Mouse (Mus musculus): ENCODE data around the gene Ppcdc. TPM values are rescaled to one million over a fixed set of nuclear protein-coding genes. Genes with fewer than 3 reads are reported as not detected.

Ppcdc gene
- polyA plus RNA-seq, 1 experiment from 2014 or later: 28.1 TPM

- Histone ChIP-seq H3K36me3 (no peaks in the 10 kb centered on the region), H3K4me3 (replicated peaks) (no peak overlapping the region), H3K9ac (no peak overlapping the region), H3K27me3 (no peaks in the 10 kb centered on the region), H3K27ac (replicated peaks) (no peak overlapping the region), H3K4me1 (no peaks in the 10 kb centered on the region), H3K9me3 (replicated peaks) (no peaks in the 10 kb centered on the region), H3K4me2 (replicated peaks) (no peak overlapping the region)
- no peak for ATAC-seq (ENCODE audit: insufficient number of reproducible peaks, low FRiP score, low TSS enrichment, low read depth)
- WGBS: 75% methylated on average over 1 of the region's 1 CpGs
These were observed 94.0 kb downstream of the Ppcdc start for GRCm38 (mm10) chr9:57345902-57346301.

GRCm38 (mm10) chr9:57343752-57344151, 96.2 kb downstream of the Ppcdc start:
- H3K9ac ChIP-seq: no peak overlapping the region
- no peak overlapping the region for H3K4me3 ChIP-seq (replicated peaks)
- no peaks in the 10 kb centered on the region for H3K4me1 ChIP-seq
- no peak overlapping the region for H3K4me2 ChIP-seq (replicated peaks)
- ATAC-seq (ENCODE audit: insufficient number of reproducible peaks, low FRiP score, low TSS enrichment, low read depth): no peak
- no peaks in the 10 kb centered on the region for H3K36me3 ChIP-seq
- 70% methylated on average over 3 of the region's 3 CpGs for WGBS
- H3K27me3 ChIP-seq: no peaks in the 10 kb centered on the region
- no peak overlapping the region for H3K27ac ChIP-seq (replicated peaks)
- H3K9me3 ChIP-seq (replicated peaks): no peaks in the 10 kb centered on the region

- H3K4me3 ChIP-seq (replicated peaks): no peak overlapping the region
- WGBS: 75% methylated on average over 6 of the region's 6 CpGs
- no peak overlapping the region for H3K9ac ChIP-seq
- no peaks in the 10 kb centered on the region for H3K27me3 ChIP-seq
- no peaks in the 10 kb centered on the region for H3K36me3 ChIP-seq
- H3K4me2 ChIP-seq (replicated peaks): no peak overlapping the region
- H3K4me1 ChIP-seq: no peaks in the 10 kb centered on the region
- no peak for ATAC-seq (ENCODE audit: insufficient number of reproducible peaks, low FRiP score, low TSS enrichment, low read depth)
- no peak overlapping the region for H3K27ac ChIP-seq (replicated peaks)
- H3K9me3 ChIP-seq (replicated peaks): no peaks in the 10 kb centered on the region
These were observed 96.9 kb downstream of the Ppcdc start for GRCm38 (mm10) chr9:57342906-57343474.

GRCm38 (mm10) chr9:57342186-57342585, 97.7 kb downstream of the Ppcdc start:
- H3K9ac ChIP-seq: no peak overlapping the region
- H3K4me2 ChIP-seq (replicated peaks): no peak overlapping the region
- H3K27ac ChIP-seq (replicated peaks): no peak overlapping the region
- H3K4me3 ChIP-seq (replicated peaks): no peak overlapping the region
- H3K9me3 ChIP-seq (replicated peaks): no peaks in the 10 kb centered on the region
- no peak for ATAC-seq (ENCODE audit: insufficient number of reproducible peaks, low FRiP score, low TSS enrichment, low read depth)
- WGBS: 77% methylated on average over 3 of the region's 3 CpGs
- H3K4me1 ChIP-seq: no peaks in the 10 kb centered on the region
- no peaks in the 10 kb centered on the region for H3K27me3 ChIP-seq
- no peaks in the 10 kb centered on the region for H3K36me3 ChIP-seq

GRCm38 (mm10) chr9:57340361-57340760, 99.6 kb downstream of the Ppcdc start:
- H3K4me1 ChIP-seq: no peaks in the 10 kb centered on the region
- no peak overlapping the region for H3K9ac ChIP-seq
- no peaks in the 10 kb centered on the region for H3K36me3 ChIP-seq
- no peak overlapping the region for H3K4me3 ChIP-seq (replicated peaks)
- no peaks in the 10 kb centered on the region for H3K27me3 ChIP-seq
- 94% methylated on average over 5 of the region's 5 CpGs for WGBS
- H3K9me3 ChIP-seq (replicated peaks): no peaks in the 10 kb centered on the region
- H3K4me2 ChIP-seq (replicated peaks): no peak overlapping the region
- no peak overlapping the region for H3K27ac ChIP-seq (replicated peaks)
- ATAC-seq (ENCODE audit: insufficient number of reproducible peaks, low FRiP score, low TSS enrichment, low read depth): no peak

GRCm38 (mm10) chr9:57339577-57340210, 100.2 kb downstream of the Ppcdc start:
- Histone ChIP-seq H3K4me3 (replicated peaks) (no peak overlapping the region), H3K4me1 (no peaks in the 10 kb centered on the region), H3K36me3 (no peaks in the 10 kb centered on the region), H3K9ac (no peak overlapping the region), H3K27me3 (no peaks in the 10 kb centered on the region), H3K9me3 (replicated peaks) (no peaks in the 10 kb centered on the region), H3K4me2 (replicated peaks) (no peak overlapping the region), H3K27ac (replicated peaks) (no peak overlapping the region)
- ATAC-seq (ENCODE audit: insufficient number of reproducible peaks, low FRiP score, low TSS enrichment, low read depth): no peak
- 72% methylated on average over 5 of the region's 5 CpGs for WGBS

GRCm38 (mm10) chr9:57338706-57339105, 101.2 kb downstream of the Ppcdc start:
- H3K36me3 ChIP-seq: no peaks in the 10 kb centered on the region
- H3K4me2 ChIP-seq (replicated peaks): no peak overlapping the region
- no peaks in the 10 kb centered on the region for H3K9me3 ChIP-seq (replicated peaks)
- H3K27ac ChIP-seq (replicated peaks): no peak overlapping the region
- H3K4me1 ChIP-seq: no peaks in the 10 kb centered on the region
- 73% methylated on average over 1 of the region's 1 CpGs for WGBS
- ATAC-seq (ENCODE audit: insufficient number of reproducible peaks, low FRiP score, low TSS enrichment, low read depth): no peak
- H3K4me3 ChIP-seq (replicated peaks): no peak overlapping the region
- H3K27me3 ChIP-seq: no peaks in the 10 kb centered on the region
- H3K9ac ChIP-seq: no peak overlapping the region

Other genes with a start within 250 kb of the Ppcdc start
- 0.05 TPM in 1 of 2 replicates, not detected in the other for gene Trcg1, start 203.6 kb downstream of the Ppcdc start, polyA plus RNA-seq (2015; fragmentation: Nextera tagmentation; extraction: Ambion mirVana)
- 21.5 and 24.4 TPM in 2 replicates for gene 1700017B05Rik, start 177.5 kb downstream of the Ppcdc start, polyA plus RNA-seq (2015; fragmentation: Nextera tagmentation; extraction: Ambion mirVana)
- gene Scamp5, start 27.9 kb upstream of the Ppcdc start, polyA plus RNA-seq (2015; fragmentation: Nextera tagmentation; extraction: Ambion mirVana): 16.3 and 16.5 TPM in 2 replicates
- gene Rpp25, start 63.9 kb upstream of the Ppcdc start, polyA plus RNA-seq (2015; fragmentation: Nextera tagmentation; extraction: Ambion mirVana): 0.68 and 0.89 TPM in 2 replicates
- gene Cox5a, start 81.2 kb upstream of the Ppcdc start, polyA plus RNA-seq (2015; fragmentation: Nextera tagmentation; extraction: Ambion mirVana): 450 and 454 TPM in 2 replicates
- gene Fam219b, start 97.4 kb upstream of the Ppcdc start, polyA plus RNA-seq (2015; fragmentation: Nextera tagmentation; extraction: Ambion mirVana): 27.3 and 28.2 TPM in 2 replicates
- 47.9 and 50.5 TPM in 2 replicates for gene Mpi, start 112.6 kb upstream of the Ppcdc start, polyA plus RNA-seq (2015; fragmentation: Nextera tagmentation; extraction: Ambion mirVana)
- 82.8 and 84.6 TPM in 2 replicates for gene Scamp2, start 120.8 kb upstream of the Ppcdc start, polyA plus RNA-seq (2015; fragmentation: Nextera tagmentation; extraction: Ambion mirVana)
- gene Ulk3, start 149.3 kb upstream of the Ppcdc start, polyA plus RNA-seq (2015; fragmentation: Nextera tagmentation; extraction: Ambion mirVana): 22.7 and 28.5 TPM in 2 replicates
- not detected in 2 replicates for gene Cplx3, start 166.2 kb upstream of the Ppcdc start, polyA plus RNA-seq (2015; fragmentation: Nextera tagmentation; extraction: Ambion mirVana)
- gene Lman1l, start 180.7 kb upstream of the Ppcdc start, polyA plus RNA-seq (2015; fragmentation: Nextera tagmentation; extraction: Ambion mirVana): not detected in 2 replicates
- 35.9 and 36.1 TPM in 2 replicates for gene Csk, start 213.5 kb upstream of the Ppcdc start, polyA plus RNA-seq (2015; fragmentation: Nextera tagmentation; extraction: Ambion mirVana)
- gene Cyp1a2, start 243.6 kb upstream of the Ppcdc start, polyA plus RNA-seq (2015; fragmentation: Nextera tagmentation; extraction: Ambion mirVana): not detected in 2 replicates
- gene Cyp1a1, start 247.8 kb upstream of the Ppcdc start, polyA plus RNA-seq (2015; fragmentation: Nextera tagmentation; extraction: Ambion mirVana): 0.43 and 0.53 TPM in 2 replicates